Mouse (Mus musculus) erythroblast, adult 5-6 weeks (primary cell): Measurements from ENCODE around the gene Syt3. TPM values are rescaled to one million over a fixed set of nuclear protein-coding genes. Genes with fewer than 3 reads are reported as not detected.

Experiments used
- ATAC-seq: replicated peaks from 2 replicates; pipeline ENCODE4 v1.8.0; 2016; ENCODE audit warnings: moderate number of reproducible peaks, mild to moderate bottlenecking, moderate TSS enrichment, inconsistent platforms; ENCODE audit not compliant: poor library complexity, low FRiP score, severe bottlenecking
- total RNA-seq, 2 experiments: library from RNA; stranded (forward) in 1 of 2; stranded (reverse) in 1 of 2; fragments of 150-400 nt in 1 of 2; fragments of 200-764, 138-1000 nt in 1 of 2; gene quantifications; 2 replicates each; pipeline versions ENCODE4 v1.2.3 to v1.2.4; 2015 to 2017; ENCODE audit warnings: low replicate concordance in 2 of 2

The Syt3 gene
- total RNA-seq (2015; ENCODE audit: low replicate concordance) (not detected in 2 replicates), total RNA-seq (2017; ENCODE audit: low replicate concordance) (not detected in 2 replicates)

DNA sequence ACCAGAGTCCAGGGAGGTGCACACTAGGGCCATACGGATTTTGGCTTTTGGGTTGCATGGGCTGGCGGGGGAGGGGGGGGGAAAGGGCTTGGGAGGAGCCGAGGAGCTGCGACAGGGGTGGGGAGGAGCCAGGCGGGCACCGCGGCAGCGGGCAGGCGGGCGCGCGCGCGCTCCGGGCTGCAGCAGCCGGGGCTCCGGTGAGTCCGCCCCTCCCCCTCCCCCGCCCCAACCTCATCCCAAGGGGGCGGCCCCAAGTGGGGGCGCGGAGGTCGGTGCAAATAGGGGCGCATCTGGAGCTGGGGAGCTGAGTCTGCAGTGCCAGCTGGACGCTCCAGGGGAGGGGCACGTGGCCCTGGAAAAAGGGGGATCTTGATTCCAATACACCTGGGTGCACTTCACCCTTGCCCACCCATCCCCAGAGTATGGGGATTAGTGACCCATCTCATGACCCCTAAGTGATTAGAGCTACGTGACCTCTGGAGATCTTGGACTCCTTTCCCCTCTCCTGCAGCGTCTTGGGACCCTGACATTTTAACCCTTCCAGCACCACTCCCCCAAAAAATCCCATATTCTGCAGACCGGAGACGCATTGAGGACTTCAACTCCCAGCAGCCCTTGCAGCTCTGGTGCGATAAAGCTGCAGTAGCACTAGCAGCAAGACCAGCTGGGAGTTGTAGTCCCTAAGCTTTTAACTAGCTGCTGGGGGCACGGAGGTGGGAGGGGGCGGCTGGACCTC lies at the start of gene Syt3:
Syt3 (plus strand) TSS at position 123 of the 736 bp plus-strand sequence.
- ATAC-seq, result 0 out of 2 replicates have a peak, but pooled peaks have one; percentile 58

DNA sequence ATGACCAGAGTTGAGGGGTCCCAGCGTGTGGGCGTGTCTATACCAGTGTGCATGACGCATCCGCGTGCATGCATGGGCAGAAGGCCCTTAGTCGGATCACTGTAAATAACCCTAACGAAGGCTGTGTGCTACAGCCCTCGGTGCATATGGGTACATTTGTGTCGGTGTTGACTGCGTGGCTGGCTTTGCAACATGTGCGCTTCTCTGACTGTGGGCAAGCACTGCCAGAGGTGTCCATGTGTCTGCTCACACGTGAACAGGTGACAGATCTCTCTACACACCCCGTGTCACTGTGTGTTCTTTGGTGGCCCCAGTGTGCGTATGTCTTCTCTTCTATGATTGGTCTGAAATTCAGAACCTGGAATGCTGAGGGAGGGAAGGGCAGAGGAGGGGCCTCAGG lies 49.8 kb upstream of the Syt3 start:
- no peak for ATAC-seq

DNA sequence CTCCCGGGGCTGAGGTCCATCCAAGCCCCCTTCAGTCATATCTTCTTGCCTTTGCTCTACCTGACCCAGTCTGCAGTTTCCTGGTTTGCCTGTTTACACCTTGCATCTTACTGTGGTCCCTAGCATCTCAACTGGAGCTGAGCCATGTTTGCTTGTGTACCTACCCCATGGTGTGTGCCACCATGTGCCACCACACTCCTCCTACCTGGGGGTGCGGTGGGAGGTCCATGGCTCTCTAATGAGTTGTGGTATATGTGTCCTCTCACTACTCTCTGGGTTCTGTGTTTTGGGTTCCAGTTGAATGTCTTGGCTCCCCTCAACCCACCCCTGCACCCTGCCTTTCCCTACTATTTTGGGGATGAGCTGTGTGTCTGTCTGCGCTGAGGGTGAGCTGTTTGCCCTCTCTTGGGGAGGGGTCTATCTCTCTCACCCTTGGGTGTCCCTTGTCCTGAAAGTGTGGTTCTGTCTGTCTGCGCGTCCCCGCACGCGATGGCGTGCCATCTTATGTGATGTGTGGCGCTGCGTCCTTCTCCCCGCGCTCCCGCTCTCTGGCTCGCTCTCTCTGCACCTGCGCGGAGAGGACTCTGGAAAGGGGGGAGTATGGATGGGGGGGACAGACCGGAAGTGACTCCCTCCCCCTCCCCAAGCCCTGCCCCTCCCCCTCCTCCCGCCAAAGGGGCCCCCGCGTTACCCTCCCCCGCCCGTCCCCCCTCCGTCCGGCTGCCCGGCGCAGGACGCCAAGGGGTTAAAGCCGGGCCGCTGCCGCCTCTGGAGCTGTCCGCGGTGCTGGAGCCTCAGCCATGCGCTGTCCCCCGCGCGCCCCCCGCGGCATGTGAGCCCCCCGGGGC lies 48.6 kb upstream of the Syt3 start:
- no peak for ATAC-seq

DNA sequence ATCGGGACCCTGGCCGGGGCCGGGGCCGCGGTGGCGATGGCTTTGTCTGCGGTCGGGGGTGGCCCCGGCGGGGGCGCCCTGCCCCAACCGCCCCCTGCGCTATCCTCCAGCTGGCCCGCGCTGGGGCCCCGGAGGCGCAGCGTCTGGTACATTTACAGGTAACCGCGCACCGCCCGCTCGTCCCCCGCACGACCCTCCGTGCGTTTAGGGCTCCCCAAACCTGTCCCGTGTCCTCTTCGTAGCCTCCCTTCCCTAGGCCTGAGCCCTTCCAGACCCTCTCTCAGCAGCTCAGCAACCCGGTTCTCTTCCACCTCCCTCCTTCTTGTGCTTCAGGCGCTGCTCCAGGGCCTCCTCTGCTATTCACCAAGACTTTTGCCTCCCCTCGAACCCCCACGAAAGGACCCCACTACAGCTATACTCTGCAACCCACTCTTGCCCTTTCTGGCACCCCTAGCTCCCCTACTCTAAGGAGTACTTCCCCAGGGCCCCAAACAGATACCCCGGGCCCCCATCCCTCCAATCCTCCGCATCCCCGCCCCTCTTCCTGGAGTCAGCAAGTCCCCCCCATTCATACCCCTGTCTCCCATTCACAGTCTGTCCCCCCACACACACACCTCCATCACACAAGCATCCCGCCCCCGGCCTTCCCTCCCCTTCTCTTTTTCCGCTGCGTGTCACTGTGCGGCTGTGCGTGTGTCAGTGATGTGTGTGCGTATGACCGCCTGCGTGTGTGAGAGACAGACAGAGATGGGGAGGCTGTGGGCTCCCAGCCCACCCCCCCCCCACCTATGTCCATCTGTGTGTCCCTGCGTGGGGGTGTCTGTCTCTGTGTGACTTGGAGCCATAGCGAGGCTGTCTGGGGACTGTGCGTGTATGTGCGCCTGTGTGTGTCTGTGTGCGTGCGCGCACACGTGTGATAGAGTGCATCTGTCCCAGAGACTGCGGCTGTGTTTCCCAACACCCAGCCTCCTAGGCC lies 47.6 kb upstream of the Syt3 start:
- no peak for ATAC-seq

DNA sequence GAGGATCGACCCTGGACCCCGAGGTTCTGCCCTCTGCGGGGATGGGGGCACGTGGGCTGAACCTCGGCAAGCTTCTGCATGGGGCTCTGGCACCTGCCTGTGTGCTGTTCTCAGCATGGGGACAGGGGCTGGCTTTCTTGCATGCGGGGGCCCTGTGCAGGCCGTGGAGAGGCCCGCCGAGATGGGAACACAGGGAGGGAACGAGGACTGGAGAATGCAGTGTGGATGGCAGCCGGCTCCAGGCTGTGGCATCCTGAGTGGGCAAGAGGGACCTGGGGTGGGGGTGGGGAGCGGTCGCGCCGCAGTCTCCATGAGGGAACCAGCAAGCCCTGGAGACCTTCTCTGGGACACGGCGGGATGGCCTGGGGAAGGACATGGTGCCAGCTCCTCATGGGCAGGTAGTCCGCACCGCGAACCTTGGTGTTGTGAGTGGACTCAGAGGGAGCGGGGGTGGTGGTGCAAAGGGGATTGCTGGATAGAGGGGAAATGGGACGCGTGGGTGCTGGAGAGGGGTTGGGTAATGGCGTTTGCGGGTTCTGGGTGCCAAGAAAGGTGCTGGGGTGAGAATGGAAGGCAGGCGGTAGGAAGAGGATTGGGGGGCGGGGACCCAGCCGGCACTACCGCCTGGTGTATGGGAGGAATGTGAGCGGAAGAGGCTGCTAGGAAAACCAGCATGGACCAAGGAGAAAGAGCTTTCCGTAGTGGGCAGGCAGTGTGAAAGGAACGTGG lies 46.6 kb upstream of the Syt3 start:
- ATAC-seq, result no peak

DNA sequence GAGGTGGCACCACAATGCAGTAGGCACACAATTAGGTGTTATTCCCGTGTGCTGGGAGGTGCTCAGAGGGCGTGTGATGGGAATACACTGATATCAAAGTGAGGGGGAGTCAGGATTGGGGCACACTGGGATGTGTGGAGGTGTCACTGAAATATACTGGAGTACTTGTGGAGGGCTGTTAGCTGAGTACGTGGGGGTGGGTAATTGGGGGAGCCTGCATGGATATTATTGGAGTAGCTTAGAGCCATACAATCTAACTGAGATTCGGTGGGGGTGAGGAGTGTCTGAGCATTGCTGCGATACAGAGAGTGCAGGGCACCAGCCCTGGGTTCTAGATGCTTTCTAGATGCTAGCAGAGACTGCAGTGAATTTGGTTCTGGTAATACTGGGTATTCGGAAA lies 43.7 kb upstream of the Syt3 start:
- ATAC-seq, result no peak

DNA sequence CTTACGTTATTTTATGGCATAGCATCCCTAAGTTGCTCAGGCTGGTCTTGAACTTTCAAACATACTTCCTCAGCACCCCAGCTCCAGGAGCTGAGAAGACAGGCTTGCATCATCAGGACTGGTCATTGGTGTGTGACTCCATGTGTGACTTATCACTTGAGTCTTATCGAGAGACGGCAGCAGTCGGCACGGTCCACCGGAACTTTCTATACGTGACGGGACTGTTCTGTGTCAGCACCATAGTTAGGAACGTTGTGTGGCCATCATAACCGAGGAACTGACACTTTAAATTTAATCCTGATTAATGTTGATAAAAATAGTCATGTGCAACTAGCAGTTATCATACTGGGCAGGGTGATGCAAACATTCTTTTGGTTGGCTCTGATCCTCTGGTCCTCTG lies 42.8 kb upstream of the Syt3 start:
- no peak for ATAC-seq

DNA sequence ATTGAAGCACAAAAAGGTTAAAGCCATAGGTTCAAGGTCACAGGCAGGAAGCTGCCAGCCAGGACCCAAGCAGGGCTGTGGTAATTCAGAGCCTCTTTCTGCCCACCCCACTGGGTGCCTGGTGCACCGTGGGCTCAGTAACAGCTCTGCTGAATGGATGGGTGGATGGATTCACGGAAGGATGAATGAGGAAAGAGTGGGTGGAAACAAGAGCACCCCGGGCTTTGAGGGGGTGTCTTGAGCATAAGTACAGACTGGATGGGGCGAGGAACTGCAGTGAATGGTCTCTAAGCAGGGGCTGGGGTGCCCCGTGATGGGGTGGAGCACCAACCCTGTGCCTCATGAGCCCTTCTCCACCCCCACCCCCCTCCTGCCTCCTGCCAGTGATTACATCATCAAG lies 42.2 kb upstream of the Syt3 start:
- ATAC-seq, result no peak

DNA sequence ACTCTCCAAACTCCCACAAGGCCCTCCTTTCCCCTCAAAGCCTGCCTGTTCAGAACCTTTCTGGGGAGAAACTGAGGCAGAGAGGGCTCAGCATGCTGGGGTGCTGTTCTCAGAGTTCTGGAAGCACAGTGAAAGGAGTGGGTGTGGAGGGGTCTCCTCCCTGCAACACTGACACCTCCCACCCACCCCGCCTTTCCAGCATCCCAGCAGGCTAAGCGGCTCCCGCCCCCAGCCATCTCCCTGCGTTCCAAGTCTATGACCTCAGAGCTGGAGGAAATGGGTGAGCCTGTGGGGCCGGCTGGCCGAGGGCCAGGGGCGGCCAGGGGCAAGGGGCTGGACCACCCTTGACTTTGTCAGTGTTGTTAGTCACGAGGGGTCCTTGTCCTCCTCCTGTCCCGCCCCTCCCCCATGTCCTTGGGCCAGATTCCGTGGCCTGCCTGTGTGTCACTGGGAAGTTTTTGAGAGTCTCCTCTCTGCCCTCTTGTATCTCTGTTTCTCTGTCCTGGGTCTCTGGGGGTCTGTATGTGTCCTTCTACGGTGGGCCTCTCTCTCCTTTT lies 40.4 kb upstream of the Syt3 start:
- no peak for ATAC-seq

DNA sequence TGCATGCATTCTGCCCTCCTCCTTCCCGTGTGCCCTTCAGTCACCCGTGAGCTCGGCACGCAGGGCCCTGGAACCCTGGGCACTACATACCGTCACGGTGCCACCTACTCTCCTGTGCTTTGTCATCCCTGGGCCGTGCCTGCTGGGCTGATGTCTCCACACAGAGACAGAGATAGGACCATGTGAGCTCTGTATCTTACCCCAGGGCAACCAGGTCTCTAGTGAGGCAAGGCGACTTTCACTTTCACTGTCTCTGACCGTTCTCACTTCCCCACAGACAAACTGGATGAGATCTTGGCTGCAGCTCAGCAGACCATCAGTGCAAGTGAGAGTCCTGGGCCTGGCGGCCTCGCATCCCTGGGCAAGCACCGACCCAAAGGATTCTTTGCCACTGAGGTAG lies 39.3 kb upstream of the Syt3 start:
- ATAC-seq, result no peak

DNA sequence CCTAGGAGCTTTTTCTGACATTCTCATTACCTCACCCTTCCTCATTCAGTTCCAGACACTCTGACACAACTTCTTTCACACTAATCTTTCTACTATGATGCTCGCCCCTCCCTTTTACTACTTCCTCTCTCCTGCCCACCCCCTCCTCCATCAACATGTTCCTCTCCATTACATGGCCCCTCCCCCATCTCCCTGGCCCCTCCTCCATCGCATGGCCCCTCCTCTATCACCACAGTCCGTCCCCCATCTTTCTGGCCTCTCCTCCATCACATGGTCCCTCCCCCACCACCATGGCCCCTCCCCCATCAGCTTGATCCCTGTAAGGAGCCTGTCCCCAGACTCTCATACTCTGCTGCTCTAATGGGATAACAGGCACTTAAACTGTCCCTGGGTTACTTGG lies 34.9 kb upstream of the Syt3 start:
- ATAC-seq, result no peak

DNA sequence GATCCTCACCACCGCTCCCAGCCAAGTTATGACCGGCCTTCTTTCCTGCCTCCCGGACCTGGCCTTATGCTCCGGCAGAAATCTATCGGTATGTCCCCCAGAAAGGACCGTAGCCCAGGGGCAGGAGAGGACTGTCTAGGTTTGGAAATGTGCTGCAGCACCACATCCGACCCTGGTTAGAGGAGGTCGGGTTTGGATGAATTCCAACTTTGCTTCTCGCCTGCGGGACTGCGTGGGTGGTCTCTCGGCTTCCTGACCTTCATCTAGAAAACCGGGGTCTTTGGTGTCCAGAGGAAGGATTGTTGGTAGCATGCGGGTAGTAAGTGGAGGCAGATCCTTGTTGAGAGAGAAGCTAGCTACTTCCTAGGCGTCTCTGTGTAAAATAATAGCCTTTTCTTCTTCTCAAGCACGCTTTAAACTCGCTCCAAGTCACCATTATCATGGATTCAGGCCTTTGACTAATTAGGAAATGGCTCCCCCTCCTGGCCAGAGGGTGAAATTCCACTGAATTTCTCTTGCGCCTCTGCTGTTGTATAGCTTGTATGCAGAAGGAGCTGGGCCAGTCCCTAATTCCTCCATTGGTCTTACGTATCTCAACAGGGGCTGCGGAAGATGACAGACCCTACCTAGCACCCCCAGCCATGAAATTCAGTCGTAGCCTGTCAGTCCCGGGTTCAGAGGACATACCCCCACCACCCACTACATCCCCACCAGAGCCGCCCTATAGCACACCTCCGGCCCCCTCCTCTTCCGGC lies 32.8 kb upstream of the Syt3 start:
- peak; percentile 72 for ATAC-seq

DNA sequence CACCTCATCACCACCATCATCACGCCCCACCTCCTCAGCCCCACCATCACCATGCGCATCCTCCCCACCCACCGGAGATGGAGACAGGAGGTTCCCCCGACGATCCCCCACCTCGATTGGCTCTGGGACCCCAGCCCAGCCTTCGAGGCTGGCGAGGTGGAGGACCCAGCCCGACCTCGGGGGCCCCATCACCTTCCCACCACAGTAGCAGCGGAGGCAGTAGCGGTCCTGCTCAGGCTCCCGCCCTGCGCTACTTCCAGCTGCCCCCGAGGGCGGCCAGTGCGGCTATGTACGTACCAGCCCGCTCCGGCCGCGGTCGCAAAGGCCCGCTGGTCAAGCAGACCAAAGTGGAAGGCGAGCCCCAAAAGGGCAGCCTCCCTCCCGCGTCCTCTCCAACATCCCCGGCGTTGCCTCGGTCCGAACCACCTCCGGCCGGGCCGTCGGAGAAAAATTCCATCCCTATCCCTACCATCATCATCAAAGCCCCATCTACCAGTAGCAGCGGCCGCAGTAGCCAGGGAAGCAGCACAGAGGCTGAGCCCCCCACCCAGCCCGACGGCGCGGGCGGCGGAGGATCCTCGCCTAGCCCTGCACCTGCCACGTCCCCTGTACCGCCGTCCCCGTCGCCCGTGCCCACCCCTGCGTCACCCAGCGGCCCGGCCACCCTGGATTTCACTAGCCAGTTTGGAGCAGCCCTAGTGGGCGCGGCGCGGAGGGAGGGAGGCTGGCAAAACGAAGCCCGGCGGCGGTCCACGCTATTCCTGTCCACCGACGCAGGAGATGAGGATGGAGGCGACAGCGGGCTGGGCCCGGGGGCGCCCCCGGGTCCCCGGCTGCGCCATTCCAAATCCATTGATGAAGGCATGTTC lies 31.8 kb upstream of the Syt3 start:
- no peak for ATAC-seq

DNA sequence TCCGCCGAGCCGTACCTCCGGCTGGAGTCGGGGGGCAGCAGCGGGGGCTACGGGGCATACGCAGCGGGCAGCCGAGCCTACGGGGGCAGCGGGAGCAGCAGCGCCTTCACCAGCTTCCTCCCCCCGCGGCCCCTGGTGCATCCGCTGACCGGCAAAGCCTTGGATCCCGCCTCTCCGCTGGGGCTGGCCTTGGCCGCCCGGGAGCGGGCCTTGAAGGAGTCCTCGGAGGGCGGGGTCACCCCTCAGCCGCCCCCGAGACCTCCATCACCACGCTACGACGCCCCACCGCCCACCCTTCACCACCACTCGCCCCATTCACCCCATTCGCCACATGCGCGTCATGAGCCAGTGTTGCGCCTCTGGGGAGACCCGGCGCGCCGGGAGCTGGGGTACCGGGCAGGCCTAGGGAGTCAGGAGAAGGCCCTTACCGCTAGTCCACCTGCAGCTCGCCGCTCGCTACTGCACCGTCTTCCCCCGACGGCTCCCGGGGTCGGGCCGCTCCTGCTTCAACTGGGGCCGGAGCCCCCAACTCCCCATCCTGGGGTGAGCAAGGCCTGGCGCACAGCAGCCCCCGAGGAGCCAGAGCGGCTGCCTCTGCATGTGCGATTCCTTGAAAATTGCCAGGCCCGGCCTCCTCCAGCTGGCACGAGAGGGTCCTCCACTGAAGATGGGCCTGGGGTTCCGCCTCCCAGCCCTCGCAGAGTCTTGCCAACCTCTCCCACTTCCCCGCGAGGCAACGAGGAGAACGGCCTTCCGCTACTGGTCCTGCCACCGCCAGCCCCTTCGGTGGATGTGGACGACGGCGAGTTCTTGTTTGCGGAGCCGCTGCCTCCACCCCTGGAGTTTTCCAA lies 30.9 kb upstream of the Syt3 start:
- no peak for ATAC-seq

DNA sequence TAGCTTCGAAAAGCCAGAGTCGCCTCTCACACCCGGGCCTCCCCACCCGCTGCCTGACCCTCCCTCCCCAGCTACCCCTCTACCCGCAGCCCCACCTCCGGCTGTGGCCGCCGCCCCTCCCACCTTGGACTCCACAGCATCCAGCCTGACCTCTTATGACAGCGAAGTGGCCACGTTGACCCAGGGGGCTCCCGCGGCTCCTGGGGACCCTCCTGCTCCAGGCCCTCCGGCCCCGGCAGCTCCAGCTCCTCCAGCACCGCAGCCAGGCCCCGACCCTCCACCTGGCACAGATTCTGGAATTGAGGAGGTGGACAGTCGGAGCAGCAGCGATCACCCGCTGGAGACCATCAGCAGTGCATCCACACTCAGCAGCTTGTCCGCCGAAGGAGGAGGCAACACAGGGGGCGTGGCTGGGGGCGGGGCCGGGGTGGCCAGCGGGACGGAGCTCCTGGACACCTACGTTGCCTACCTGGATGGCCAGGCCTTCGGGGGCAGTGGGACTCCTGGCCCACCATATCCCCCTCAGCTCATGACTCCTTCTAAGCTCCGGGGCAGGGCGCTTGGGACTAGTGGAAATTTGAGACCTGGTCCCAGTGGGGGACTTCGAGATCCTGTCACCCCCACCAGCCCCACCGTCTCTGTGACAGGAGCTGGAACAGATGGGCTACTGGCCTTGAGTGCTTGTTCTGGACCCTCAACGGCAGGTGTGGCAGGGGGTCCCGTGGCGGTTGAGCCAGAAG lies 30.1 kb upstream of the Syt3 start:
- ATAC-seq, result no peak

DNA sequence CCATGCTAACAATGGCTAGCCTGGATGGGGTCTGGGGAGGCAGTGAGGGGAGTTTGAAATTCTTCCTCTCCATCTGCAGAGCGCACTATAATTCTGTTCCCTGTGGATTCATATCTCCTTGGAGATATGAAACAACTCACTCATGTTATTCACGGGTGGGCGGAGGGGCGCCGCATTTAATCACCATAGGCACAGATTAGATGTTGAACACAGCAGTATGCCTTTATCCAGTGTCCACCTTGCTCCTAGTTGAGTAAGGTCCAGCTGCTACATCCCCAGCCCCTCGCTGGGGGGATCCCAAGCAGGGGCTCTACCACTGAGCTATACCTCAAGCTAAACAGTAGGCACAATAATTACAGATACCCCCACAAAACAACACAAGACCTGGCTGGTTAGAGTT lies 28.5 kb upstream of the Syt3 start:
- ATAC-seq, result no peak
